Mouse (Mus musculus): ENCODE results near the gene Rbms1.

Rbms1 gene

DNA sequence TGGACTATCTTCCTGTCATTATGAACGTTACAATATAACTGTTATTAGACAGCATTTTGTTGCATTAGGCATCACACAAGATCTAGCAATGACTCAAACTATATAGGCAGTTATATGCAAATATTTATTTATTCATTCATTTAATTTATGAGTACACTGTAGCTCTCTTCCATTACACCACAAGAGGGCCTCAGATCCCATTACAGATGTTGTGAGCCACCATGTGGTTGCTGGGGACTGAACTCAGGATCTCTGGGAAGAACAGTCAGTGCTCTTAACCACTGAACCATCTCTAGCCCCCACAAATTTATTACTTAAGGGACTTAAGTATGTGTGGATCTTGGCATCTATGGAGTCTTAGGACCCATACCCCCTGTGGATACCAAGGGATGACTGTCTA lies 214.4 kb downstream of the Rbms1 start:
- no peak for DNase-seq

DNA sequence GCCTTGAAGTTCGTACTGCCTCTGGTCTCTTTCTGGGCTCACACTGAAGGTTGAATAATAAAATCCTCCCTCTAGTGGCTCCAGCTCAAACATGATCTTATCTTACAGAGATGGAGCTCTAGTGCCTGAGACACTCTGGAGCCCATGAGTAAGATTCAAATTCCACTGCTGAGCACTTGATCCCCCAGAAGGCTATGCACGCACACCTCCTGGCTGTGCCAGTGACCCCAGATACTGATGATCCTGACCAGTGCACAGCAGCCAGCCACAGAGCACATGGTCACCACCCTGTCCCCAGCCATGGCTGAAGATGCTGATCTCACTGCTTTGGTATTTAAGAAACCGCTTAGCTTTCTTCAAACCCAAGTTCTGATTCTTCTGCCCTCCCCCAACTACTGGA lies 215.4 kb downstream of the Rbms1 start:
- DNase-seq = no peak

GRCm38 (mm10) chr2:60744674-60745073 lies 218.3 kb downstream of the Rbms1 start:
- DNase-seq = no peak

- DNase-seq = no peak
Observed at GRCm38 (mm10) chr2:60739389-60740137, 223.4 kb downstream of the Rbms1 start.

- no peak for DNase-seq
Observed at GRCm38 (mm10) chr2:60730929-60731328, 232.1 kb downstream of the Rbms1 start.

DNA sequence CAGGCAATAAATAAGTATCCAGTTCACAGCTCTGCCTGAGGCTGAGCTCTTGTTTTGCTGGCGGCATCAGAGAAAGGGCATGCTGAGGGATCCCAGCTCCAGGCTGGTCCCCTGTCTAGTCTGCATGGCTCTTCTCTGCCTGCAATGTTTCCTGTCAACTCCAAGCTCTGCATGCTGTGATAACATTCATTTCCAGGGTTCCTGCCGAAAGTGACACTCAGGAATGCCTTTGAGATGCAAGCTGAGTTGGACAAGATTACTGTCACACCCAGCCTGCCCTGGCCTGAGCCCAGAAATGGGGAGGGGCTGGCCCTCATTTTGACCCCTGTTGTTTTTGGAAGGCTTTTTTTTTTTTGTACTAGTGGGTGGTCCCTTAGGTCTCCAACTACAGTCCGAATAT lies 233.0 kb downstream of the Rbms1 start:
- DNase-seq = no peak

DNA sequence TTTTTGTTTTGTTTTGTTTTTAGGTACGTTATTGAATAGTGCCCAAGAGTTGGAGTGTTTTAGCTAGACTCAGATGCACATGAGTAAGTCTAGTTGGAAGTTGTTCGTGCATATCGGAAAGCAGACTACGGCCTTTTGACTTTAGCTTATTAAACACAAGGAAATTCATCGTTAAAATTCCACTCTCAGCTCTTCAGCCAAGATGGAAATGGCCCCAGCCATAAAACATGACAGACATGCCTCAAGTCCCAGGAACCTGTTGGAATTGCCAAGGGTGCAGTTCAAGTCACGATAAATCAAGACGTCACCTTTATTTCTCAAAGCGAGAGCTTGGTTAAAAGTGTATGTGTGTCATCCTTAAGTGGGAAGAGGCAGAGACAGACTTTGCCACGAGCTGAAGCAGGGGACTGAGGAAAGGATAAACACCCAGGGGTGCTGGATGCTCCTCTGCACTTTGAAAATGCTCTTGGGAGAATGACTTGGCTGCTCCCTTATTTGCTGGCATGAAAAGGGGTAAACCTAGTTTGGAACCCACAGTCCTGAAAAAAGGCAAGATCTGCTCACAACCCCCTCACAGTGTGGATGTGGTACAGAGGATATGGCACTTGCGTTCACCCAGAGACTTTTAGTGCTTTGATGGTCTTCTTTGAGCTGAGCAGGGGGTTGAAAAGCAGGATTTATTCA lies 233.9 kb downstream of the Rbms1 start:
- DNase-seq = no peak

DNA sequence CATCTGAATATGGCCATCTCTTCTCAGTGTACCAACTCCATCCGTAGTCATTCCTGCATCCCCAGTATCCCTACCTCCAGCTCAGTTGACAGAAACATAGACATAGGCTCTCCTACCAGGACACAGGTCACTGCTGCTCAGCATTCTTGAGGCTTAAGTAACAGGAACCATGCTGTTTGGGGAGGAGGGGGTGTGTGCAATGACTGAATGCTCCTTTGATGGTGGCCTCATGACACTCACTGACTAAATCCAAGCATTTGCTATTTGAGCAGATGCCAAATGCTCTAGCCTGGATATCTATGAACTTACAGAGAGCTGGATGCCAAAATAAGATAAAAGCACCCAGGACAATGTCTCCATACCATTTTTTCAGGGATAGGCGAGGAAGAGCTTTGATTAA lies 238.3 kb downstream of the Rbms1 start:
- DNase-seq = no peak

DNA sequence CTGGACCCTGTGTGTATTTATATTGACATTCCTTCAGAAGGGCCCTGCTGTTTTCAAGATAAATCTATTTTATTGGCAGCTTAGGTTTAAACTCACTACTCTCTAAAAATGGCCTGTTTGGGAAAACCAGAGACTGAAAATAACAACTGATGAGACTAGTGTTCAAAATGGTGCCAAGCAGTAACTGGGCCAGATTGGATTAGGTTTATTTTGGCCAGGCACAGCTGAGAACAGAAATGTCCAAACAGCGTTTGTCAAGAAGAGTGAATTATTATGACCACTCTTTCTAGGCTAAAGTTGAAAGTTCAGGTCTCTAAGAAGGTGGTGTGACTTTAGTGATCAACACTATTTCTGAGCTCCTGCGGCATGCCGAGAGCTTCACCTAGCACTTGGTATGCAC lies 240.0 kb downstream of the Rbms1 start:
- DNase-seq = no peak

DNA sequence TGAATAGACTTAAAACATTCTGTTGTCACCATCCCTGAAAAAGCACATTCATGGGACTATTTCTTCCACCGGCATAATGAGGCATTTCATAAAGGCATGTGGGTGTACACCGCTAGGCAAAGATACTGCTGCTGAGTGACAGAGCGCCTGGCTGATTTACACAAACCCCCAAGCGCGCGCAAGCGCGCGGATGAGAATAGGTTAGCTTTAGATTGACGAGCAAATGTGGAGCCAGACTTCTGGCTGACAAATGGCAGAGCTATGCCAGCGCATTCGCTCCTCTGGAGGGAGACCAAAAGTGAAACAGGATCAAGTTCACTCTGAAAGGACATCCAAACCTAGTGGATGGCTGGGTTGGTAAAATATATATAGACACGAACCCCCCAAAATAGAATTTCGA lies 240.5 kb downstream of the Rbms1 start, which contains the start of gene Itgb6:
TSS of gene Itgb6 (minus strand) at position 130 of the 400 bp plus-strand sequence.
- DNase-seq = no peak

- DNase-seq = no peak
Observed at GRCm38 (mm10) chr2:60720906-60721305, 242.1 kb downstream of the Rbms1 start.

GRCm38 (mm10) chr2:60720205-60720604 lies 242.8 kb downstream of the Rbms1 start:
- DNase-seq = no peak

GRCm38 (mm10) chr2:60717348-60717747 lies 245.6 kb downstream of the Rbms1 start:
- peak; percentile 64 to 71 for DNase-seq

DNA sequence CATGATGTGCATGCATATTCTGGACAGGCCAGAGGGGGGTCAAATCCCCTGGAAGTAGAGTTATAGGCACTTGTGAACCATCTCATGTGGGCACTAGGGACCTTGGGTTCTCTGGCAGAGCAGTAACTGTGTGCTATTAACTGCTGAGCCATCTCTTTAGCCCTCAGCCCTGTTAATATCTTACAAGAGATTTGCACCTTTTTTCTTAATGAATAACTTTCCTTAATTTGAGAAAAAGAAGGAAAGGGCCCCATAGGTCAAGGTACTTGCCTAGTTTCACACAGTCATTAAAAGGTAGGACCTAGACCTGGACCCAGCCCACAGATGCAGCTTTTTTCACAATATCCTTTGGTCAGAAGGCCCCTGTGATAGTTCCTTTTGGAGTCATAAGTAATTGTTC lies 246.4 kb downstream of the Rbms1 start:
- peak in 1 of 2 experiments; percentile 0 for DNase-seq

- DNase-seq = peak in 1 of 2 experiments; percentile 4
Observed at GRCm38 (mm10) chr2:60715771-60716170, 247.2 kb downstream of the Rbms1 start.

DNA sequence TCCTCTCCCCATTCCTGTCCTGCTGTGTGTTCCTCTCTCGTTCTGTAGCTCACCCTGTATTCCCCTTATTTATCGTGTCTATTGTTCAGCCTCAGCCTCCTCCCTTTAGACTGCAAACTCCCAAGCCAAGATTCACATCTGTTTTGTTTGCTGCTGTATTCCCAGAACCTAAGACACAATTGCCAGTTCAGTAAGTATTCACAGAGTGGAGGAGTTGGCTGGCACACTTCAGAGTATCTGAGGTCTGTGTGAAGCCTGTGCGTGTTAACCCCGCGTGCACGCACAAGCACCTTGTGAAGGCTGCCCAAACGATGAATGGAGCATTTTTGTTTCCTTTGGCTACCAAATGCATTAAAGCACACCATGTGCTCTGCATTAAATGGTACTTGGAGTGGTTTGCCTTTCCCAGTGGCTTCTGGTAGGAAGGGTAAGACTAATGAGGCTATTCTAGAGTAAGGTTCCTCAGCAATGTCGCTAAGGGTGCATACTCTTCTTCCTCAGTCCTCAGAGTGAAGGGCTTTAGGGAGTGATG lies 248.0 kb downstream of the Rbms1 start:
- peak in 1 of 2 experiments; percentile 1 for DNase-seq

DNA sequence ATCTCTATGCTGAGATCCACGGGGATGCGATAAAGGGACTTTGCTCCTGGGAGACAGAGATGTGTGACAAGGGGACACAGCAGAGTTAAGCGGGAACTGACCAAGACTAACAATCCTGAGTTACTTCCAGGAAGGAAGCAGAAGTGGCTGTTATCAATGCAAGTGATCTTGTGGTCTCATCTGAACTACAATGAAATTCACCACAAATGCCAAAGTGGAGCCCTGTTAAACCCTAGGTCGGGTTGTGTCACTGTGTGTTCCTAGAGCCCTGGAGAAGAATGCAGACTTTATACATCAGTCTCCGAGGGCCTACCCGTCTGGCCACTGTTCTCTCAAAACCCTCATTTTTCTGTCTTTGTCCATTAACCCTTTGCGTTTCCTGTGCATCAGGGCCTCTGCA lies 248.5 kb downstream of the Rbms1 start:
- no peak for DNase-seq

GRCm38 (mm10) chr2:60713857-60714256 lies 249.1 kb downstream of the Rbms1 start:
- peak in 1 of 2 experiments; percentile 1 for DNase-seq

DNA sequence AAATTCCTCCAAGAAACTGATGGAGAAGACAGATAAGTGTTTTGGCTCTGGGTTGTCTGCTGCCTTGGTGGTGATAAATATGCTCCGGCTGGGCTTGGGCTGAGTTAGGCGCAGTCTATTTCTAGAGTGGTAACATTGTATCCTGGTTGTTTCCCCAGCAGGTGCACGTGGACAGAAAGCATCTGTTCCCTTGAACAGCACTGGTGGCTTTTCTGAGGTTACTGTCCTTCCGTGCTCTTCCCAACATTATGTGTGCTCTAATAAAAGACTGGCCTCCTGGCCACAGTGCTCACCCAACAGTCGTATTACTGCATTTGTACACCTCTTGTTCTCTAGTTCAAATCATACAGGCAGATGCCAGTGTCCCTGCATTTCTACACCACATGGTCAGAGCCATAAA lies 250.1 kb downstream of the Rbms1 start:
- DNase-seq = peak in 1 of 2 experiments; percentile 2

- no peak for DNase-seq
Observed at GRCm38 (mm10) chr2:60712483-60712882, 250.5 kb downstream of the Rbms1 start.

DNA sequence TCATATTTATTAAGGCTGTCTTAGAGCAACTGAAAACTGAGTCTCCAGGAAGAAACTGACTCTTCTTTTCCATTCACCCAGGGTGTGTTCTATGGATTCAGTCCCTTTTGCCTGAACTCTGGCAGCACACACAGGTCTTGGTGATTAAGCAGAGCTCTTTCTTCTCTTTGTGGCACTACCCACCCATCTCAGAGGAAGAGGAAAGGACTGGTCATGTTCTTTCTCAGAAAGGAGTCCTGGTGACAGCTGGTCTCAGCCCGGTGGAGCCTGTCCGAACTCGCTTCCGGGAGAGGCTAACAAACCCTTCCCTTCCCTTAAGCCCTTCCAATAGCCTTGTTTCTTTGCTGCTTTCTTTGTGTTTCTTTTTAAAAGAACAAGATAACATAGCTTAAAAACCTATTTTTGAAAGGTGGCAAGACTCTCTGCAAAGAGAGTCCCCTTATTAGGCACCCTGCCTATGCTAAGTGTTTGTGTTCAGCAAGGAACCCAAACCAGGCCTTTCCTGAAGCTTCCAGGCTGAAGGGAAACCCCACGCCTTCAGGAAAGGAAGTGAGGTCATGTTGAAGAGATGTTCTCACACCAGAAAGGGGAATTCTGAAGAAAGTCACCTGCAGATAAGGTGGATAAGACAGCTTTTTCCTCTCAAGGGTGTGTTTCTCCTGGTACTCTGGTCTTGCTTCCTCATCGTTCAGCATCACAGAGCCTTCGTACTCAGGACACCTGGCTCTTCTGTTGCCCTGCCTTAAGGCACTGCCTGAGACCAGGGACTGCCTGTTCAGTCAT lies 251.7 kb downstream of the Rbms1 start:
- peak in 1 of 2 experiments; percentile 1 for DNase-seq

DNA sequence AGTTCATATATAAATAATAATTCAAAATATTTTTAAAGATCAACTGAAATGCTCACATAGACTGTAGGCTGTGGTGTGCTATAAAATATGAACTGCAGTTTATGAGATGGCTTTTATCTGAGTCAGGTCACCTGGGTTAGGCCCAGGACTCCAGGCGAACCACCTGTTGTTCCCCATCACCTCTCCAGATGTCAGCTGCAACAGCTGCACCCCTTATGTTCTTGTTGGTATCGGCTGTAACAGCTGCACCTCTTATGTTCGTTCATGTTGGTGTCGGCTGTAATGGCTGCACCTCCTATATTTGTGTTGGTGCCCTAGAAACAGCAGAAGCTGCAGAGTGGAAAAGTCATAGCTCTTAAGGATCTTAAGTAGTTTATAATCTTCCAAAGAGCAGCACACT lies 252.7 kb downstream of the Rbms1 start:
- DNase-seq = peak in 1 of 2 experiments; percentile 2

GRCm38 (mm10) chr2:60708671-60709070 lies 254.3 kb downstream of the Rbms1 start:
- no peak for DNase-seq

All from thymus, adult 18-20 months (tissue).